In genomic region chr2:28032469-28032868, GRCm38 (mm10) we compare ENCODE assay signal across 22 mouse cellular contexts. TPM values are rescaled to one million over a fixed set of nuclear protein-coding genes. Genes with fewer than 3 reads are reported as not detected.
DNase-seq lines count a peak whose midpoint lies in the region; ATAC-seq and TF ChIP-seq lines count a peak whose summit lies in the region.
"Had no signal": no experiment of that assay in that cellular context is flagged by ENCODE, and none has a peak within 500 bp of the region (broad histone marks: within the 10 kb centered on the region; RNA-seq: fewer than 3 reads in every experiment).

No protein-coding gene starts in this region.

- 30% methylated on average over 11 of the region's 11 CpGs for WGBS in liver, embryonic 13.5 days (ENCODE audit: insufficient replicate concordance)

- no peaks in the 10 kb centered on the region for H3K27me3 ChIP-seq in liver, embryonic 13.5 days
- no peaks in the 10 kb centered on the region for H3K27me3 ChIP-seq in myocyte (ENCODE audit: control insufficient read depth, insufficient read depth, insufficient read length)
- H3K27me3 ChIP-seq: intestine, embryonic 15.5 days; lung, embryonic 15.5 days had no signal

- H3K36me3 ChIP-seq in liver, embryonic 13.5 days: peaks cover 21% of the 10 kb centered on the region
- H3K36me3 ChIP-seq in myocyte (ENCODE audit: control insufficient read depth, insufficient read depth): peaks cover 63% of the 10 kb centered on the region

- DNase-seq in right cerebral cortex, postnatal 14 days: peak; percentile 3
- no peak for DNase-seq in right cerebral cortex, postnatal 36 days (ENCODE audit: low spot score in 2 of 2)
- DNase-seq in c-Kit-positive CD71-positive TER-119-negative erythroid progenitor cells, embryonic 14.5 days (ENCODE audit: low read depth): peak; percentile 32
- DNase-seq in liver, embryonic 13.5 days: no peak
- DNase-seq in layer of hippocampus, postnatal 10 days (ENCODE audit: low spot score in 2 of 2): no peak
- DNase-seq: adrenal gland, postnatal 25 days; gastrocnemius, postnatal 10 days; layer of hippocampus, postnatal 36 days; thymus, postnatal 4 days had no signal

- H3K4me1 ChIP-seq in liver, embryonic 13.5 days (replicated peaks): peaks cover 45% of the 10 kb centered on the region
- H3K4me1 ChIP-seq: embryonic facial prominence, embryonic 10.5 days; intestine, embryonic 15.5 days had no signal

- no peak overlapping the region for H3K4me3 ChIP-seq in liver, embryonic 13.5 days (replicated peaks)
- no peak overlapping the region for H3K4me3 ChIP-seq in myocyte
- H3K4me3 ChIP-seq: embryonic facial prominence, embryonic 10.5 days; intestine, embryonic 15.5 days; lung, embryonic 15.5 days had no signal

- no peak overlapping the region for H3ac ChIP-seq in myocyte (ENCODE audit: control insufficient read depth, insufficient read length)

- H3K9ac ChIP-seq in liver, embryonic 13.5 days: peak overlapping the region; percentile 62
- H3K9ac ChIP-seq: intestine, embryonic 15.5 days; lung, embryonic 15.5 days had no signal

- H3K4me2 ChIP-seq in liver, embryonic 13.5 days: peak overlapping the region; percentile 42
- no peak overlapping the region for H3K4me2 ChIP-seq in myocyte (ENCODE audit: low read depth)
- H3K4me2 ChIP-seq: intestine, embryonic 15.5 days; lung, embryonic 15.5 days had no signal

- H3K79me2 ChIP-seq in myocyte (ENCODE audit: control insufficient read depth, insufficient read depth): no peaks in the 10 kb centered on the region

- peak overlapping the region; percentile 82 for H3K27ac ChIP-seq in liver, embryonic 13.5 days
- H3K27ac ChIP-seq: embryonic facial prominence, embryonic 10.5 days; intestine, embryonic 15.5 days; kidney, postnatal 0 days; lung, embryonic 15.5 days had no signal

- no peak for TF ChIP-seq POLR2A in myocyte (IDR thresholded peaks at IDR 0.05; ENCODE audit: insufficient read length, low read depth)

- ATAC-seq in liver, embryonic 13.5 days (ENCODE audit: low read depth): peak; percentile 84
- no peak for ATAC-seq in activated CD4-positive, CD25-positive, alpha-beta regulatory T cell, adult 4 months
- ATAC-seq: intestine, embryonic 15.5 days had no signal

- H3K9me3 ChIP-seq in liver, embryonic 13.5 days (replicated peaks): no peaks in the 10 kb centered on the region
- H3K9me3 ChIP-seq: embryonic facial prominence, embryonic 10.5 days; intestine, embryonic 15.5 days; lung, embryonic 15.5 days had no signal

TF ChIP-seq in myocyte, 11 proteins besides CTCF, POLR2A, EP300 and RAD21:
- TF ChIP-seq MYOD1 (IDR thresholded peaks at IDR 0.05; ENCODE audit: control insufficient read depth in 1 of 3, insufficient read length in 2 of 3, low read depth in 2 of 3) (no peak), USF1 (IDR thresholded peaks at IDR 0.05; ENCODE audit: low read depth) (no peak), SRF (IDR thresholded peaks at IDR 0.05; ENCODE audit: control insufficient read depth, insufficient read length, low read depth) (no peak), MAX (IDR thresholded peaks at IDR 0.05; ENCODE audit: low read depth) (no peak), MYOG (IDR thresholded peaks at IDR 0.05; ENCODE audit: control insufficient read depth in 1 of 3, insufficient read depth in 1 of 3, insufficient read length in 2 of 3, low read depth in 2 of 3) (no peak), POLR2AphosphoS2 (IDR thresholded peaks at IDR 0.05; ENCODE audit: insufficient read length, low read depth) (peak; percentile 38)

RNA-seq across cellular contexts. Expression of gene Fcnb, which starts 52.2 kb away (rescaled TPM):
- polyA plus RNA-seq in liver, embryonic 13.5 days (2015; fragmentation: Nextera tagmentation; extraction: Ambion mirVana): 10.6 and 13.1 TPM in 2 replicates
- not detected for polyA plus RNA-seq in myocyte (2012; fragmentation: generic; extraction: Trizol)
- not detected for total RNA-seq in layer of hippocampus, postnatal 10 days (2021)
- polyA plus RNA-seq in activated CD4-positive, CD25-positive, alpha-beta regulatory T cell, adult 4 months (2017; shearing (Covaris generic)): not detected
- total RNA-seq: adrenal gland, postnatal 25 days; ES-E14; layer of hippocampus, postnatal 36 days; midbrain, postnatal 0 days had no signal
- polyA plus RNA-seq: C2C12; embryonic facial prominence, embryonic 10.5 days; hindbrain, embryonic 11.5 days; kidney, postnatal 0 days; midbrain, postnatal 0 days; neural tube, embryonic 14.5 days; small intestine, adult 2 months; testis, adult 2 months had no signal

Comparison
In these comparisons a context has a peak if more than half of its experiments do, and no peak if none do; other contexts are left out.
1. DNase-seq: peak in right cerebral cortex, postnatal 14 days (single experiment) and c-Kit-positive CD71-positive TER-119-negative erythroid progenitor cells, embryonic 14.5 days (single experiment); none in right cerebral cortex, postnatal 36 days (0 of 2), liver, embryonic 13.5 days (single experiment) and layer of hippocampus, postnatal 10 days (0 of 2).